Mouse (Mus musculus): Measurements from ENCODE around the gene Ift43.

GRCm38 (mm10) chr12:86109531-86109930 lies 27.2 kb downstream of the Ift43 start:
- TF ChIP-seq HCFC1 (IDR thresholded peaks at IDR 0.05; ENCODE audit: borderline replicate concordance, insufficient read depth, low read length), result no peak
- TF ChIP-seq ZC3H11A (IDR thresholded peaks at IDR 0.05; ENCODE audit: borderline replicate concordance, low read depth, low read length), result no peak
- no peak for TF ChIP-seq MAFK (IDR thresholded peaks at IDR 0.05; ENCODE audit: insufficient read depth, low read depth, low read length)
- TF ChIP-seq ZNF384 (IDR thresholded peaks at IDR 0.05; ENCODE audit: low read depth, low read length), result no peak
